In genomic region chr15:94503451-94504215, GRCm38 (mm10) we compare ENCODE assay signal across 17 mouse cellular contexts. TPM values are rescaled to one million over a fixed set of nuclear protein-coding genes. Genes with fewer than 3 reads are reported as not detected.
DNase-seq lines count a peak whose midpoint lies in the region; ATAC-seq lines count a peak whose summit lies in the region.
"Had no signal": no experiment of that assay in that cellular context is flagged by ENCODE, and none has a peak within 500 bp of the region (broad histone marks: within the 10 kb centered on the region; RNA-seq: fewer than 3 reads in every experiment).

No protein-coding gene starts in this region.

- H3K27me3 ChIP-seq in heart, embryonic 10.5 days (ENCODE audit: insufficient read depth, poor library complexity, severe bottlenecking): no peaks in the 10 kb centered on the region
- H3K27me3 ChIP-seq in intestine, embryonic 16.5 days (replicated peaks; ENCODE audit: control insufficient read depth, insufficient read depth, low read length): no peaks in the 10 kb centered on the region
- H3K27me3 ChIP-seq: embryonic facial prominence, embryonic 13.5 days; liver, embryonic 13.5 days; stomach, embryonic 15.5 days had no signal

- ATAC-seq in intestine, embryonic 16.5 days: no peak
- ATAC-seq: inflammation-experienced regulatory T-cells, adult 6 months had no signal

- no peak overlapping the region for H3K9ac ChIP-seq in intestine, embryonic 16.5 days (ENCODE audit: low read depth, low read length)
- H3K9ac ChIP-seq: embryonic facial prominence, embryonic 13.5 days; liver, embryonic 13.5 days; stomach, embryonic 15.5 days had no signal

- H3K4me2 ChIP-seq in intestine, embryonic 16.5 days (ENCODE audit: low read depth, low read length): no peak overlapping the region
- H3K4me2 ChIP-seq: embryonic facial prominence, embryonic 13.5 days; liver, embryonic 13.5 days; stomach, embryonic 15.5 days had no signal

- H3K9me3 ChIP-seq in heart, embryonic 10.5 days: 0 out of 2 replicates have a peak, but pooled peaks cover 5% of the 10 kb centered on the region
- H3K9me3 ChIP-seq in intestine, embryonic 16.5 days (ENCODE audit: control insufficient read depth, low read length): no peaks in the 10 kb centered on the region
- H3K9me3 ChIP-seq: liver, embryonic 13.5 days had no signal

- DNase-seq in adrenal gland, postnatal 10 days: peak; percentile 42
- no peak for DNase-seq in adrenal gland, postnatal 25 days
- DNase-seq in heart, adult 11 months: peak; percentile 91
- DNase-seq in heart, embryonic 10.5 days (ENCODE audit: low spot score): no peak
- DNase-seq in left cerebral cortex, postnatal 4 days: peak; percentile 76
- DNase-seq in left cerebral cortex, adult 9 months (ENCODE audit: low spot score in 2 of 2): no peak
- no peak for DNase-seq in thymus, postnatal 0 days (ENCODE audit: low spot score)
- DNase-seq: adrenal gland, adult 8-10 months; layer of hippocampus, adult 9-11 months; liver, embryonic 13.5 days; lung, postnatal 10 days; thymus, postnatal 14 days had no signal

- H3K36me3 ChIP-seq in heart, embryonic 10.5 days: no peaks in the 10 kb centered on the region; the same call in 1 of the 2 replicates
- H3K36me3 ChIP-seq in intestine, embryonic 16.5 days (ENCODE audit: control insufficient read depth, insufficient read depth, low read length): no peaks in the 10 kb centered on the region
- H3K36me3 ChIP-seq: embryonic facial prominence, embryonic 13.5 days; liver, embryonic 13.5 days; stomach, embryonic 15.5 days had no signal

- H3K4me3 ChIP-seq in heart, embryonic 10.5 days: no peak overlapping the region
- H3K4me3 ChIP-seq in intestine, embryonic 16.5 days (ENCODE audit: low read length): no peak overlapping the region
- H3K4me3 ChIP-seq: embryonic facial prominence, embryonic 13.5 days; liver, embryonic 13.5 days; stomach, embryonic 15.5 days had no signal

- WGBS in heart, embryonic 10.5 days: 78% methylated on average over 12 of the region's 12 CpGs
- whole genome bisulfite sequencing in intestine, embryonic 16.5 days: 71% methylated on average over 12 of the region's 12 CpGs

- no peaks in the 10 kb centered on the region for H3K4me1 ChIP-seq in heart, embryonic 10.5 days
- no peaks in the 10 kb centered on the region for H3K4me1 ChIP-seq in intestine, embryonic 16.5 days (ENCODE audit: control insufficient read depth, insufficient read depth, low read length)
- H3K4me1 ChIP-seq: liver, embryonic 13.5 days; stomach, embryonic 15.5 days had no signal

- intact Hi-C loops in left cerebral cortex, postnatal 4 days (cut with DNase I): no loop called here

- H3K27ac ChIP-seq in heart, embryonic 10.5 days: no peak overlapping the region
- no peak overlapping the region for H3K27ac ChIP-seq in intestine, embryonic 16.5 days (ENCODE audit: low read length)
- H3K27ac ChIP-seq: embryonic facial prominence, embryonic 13.5 days; kidney, postnatal 0 days; liver, embryonic 13.5 days; stomach, embryonic 15.5 days had no signal

RNA-seq across cellular contexts. Expression of gene Adamts20, which starts 38.4 kb away (rescaled TPM):
- total RNA-seq in adrenal gland, postnatal 10 days (2021): 1 to 10 TPM; 2.4 to 2.8 TPM
- total RNA-seq in adrenal gland, postnatal 25 days (2021): 1.8 and 2.3 TPM in 2 replicates
- 0.87 and 2.4 TPM in 2 replicates for polyA plus RNA-seq in heart, embryonic 10.5 days (2016; fragmentation: Nextera tagmentation; extraction: Ambion mirVana)
- total RNA-seq in left cerebral cortex, postnatal 4 days (2021): 10 to 100 TPM; 13.3 to 16.4 TPM
- 0.31 and 0.35 TPM in 2 replicates for polyA plus RNA-seq in thymus, postnatal 0 days (2015; fragmentation: Nextera tagmentation; extraction: Ambion mirVana)
- polyA plus RNA-seq in intestine, embryonic 16.5 days (2015; fragmentation: Nextera tagmentation; extraction: Ambion mirVana): 1.3 and 1.6 TPM in 2 replicates
- polyA plus RNA-seq: inflammation-experienced regulatory T-cells, adult 6 months had no signal

RNA-seq across cellular contexts. Expression of gene Pus7l, which starts 39.7 kb away (rescaled TPM):
- 1 to 10 TPM; 5.4 to 5.9 TPM for total RNA-seq in adrenal gland, postnatal 10 days (2021)
- 5.0 and 6.0 TPM in 2 replicates for total RNA-seq in adrenal gland, postnatal 25 days (2021)
- polyA plus RNA-seq in heart, embryonic 10.5 days (2016; fragmentation: Nextera tagmentation; extraction: Ambion mirVana): 7.5 and 8.9 TPM in 2 replicates
- total RNA-seq in left cerebral cortex, postnatal 4 days (2021): 1 to 10 TPM; 5.4 to 6.0 TPM
- polyA plus RNA-seq in thymus, postnatal 0 days (2015; fragmentation: Nextera tagmentation; extraction: Ambion mirVana): 9.6 and 10.4 TPM in 2 replicates
- polyA plus RNA-seq in intestine, embryonic 16.5 days (2015; fragmentation: Nextera tagmentation; extraction: Ambion mirVana): 7.7 and 7.8 TPM in 2 replicates

RNA-seq across cellular contexts. Expression of gene Irak4, which starts 39.8 kb away (rescaled TPM):
- 10 to 100 TPM; 14.1 to 14.2 TPM for total RNA-seq in adrenal gland, postnatal 10 days (2021)
- total RNA-seq in adrenal gland, postnatal 25 days (2021): 14.4 and 18.5 TPM in 2 replicates
- 3.9 and 4.4 TPM in 2 replicates for polyA plus RNA-seq in heart, embryonic 10.5 days (2016; fragmentation: Nextera tagmentation; extraction: Ambion mirVana)
- 1 to 10 TPM; 1.5 to 1.8 TPM for total RNA-seq in left cerebral cortex, postnatal 4 days (2021)
- polyA plus RNA-seq in thymus, postnatal 0 days (2015; fragmentation: Nextera tagmentation; extraction: Ambion mirVana): 8.7 and 8.9 TPM in 2 replicates
- 22.3 and 23.6 TPM in 2 replicates for polyA plus RNA-seq in intestine, embryonic 16.5 days (2015; fragmentation: Nextera tagmentation; extraction: Ambion mirVana)

Comparison
In these comparisons a context has a peak if more than half of its experiments do, and no peak if none do; other contexts are left out.
1. DNase-seq: peak in adrenal gland, postnatal 10 days (single experiment), heart, adult 11 months (single experiment) and left cerebral cortex, postnatal 4 days (single experiment); none in adrenal gland, postnatal 25 days (single experiment), heart, embryonic 10.5 days (single experiment), left cerebral cortex, adult 9 months (0 of 2) and thymus, postnatal 0 days (single experiment).